Mouse (Mus musculus) heart, postnatal 0 days (tissue): ENCODE results near the gene Timp4.
A peak's percentile ranks its signal among the peaks of the same experiment; 100 is the strongest.

ENCODE experiments used
- CTCF ChIP-seq: IDR thresholded peaks from 2 replicates; pipeline ENCODE4 v1.5.1; 2016; ENCODE audit warnings: antibody characterized with exemption, control low read depth, low read depth
- EP300 ChIP-seq: IDR thresholded peaks from 2 replicates; pipeline ENCODE4 v1.6.1; 2016; ENCODE audit warnings: antibody characterized with exemption, low read depth

GRCm38 (mm10) chr6:115238031-115239027 lies 13.7 kb downstream of the Timp4 start:
- no peak for TF ChIP-seq CTCF
- TF ChIP-seq EP300: peak; percentile 87
